Mouse (Mus musculus): ENCODE measurements around the gene Rundc3b.

DNA sequence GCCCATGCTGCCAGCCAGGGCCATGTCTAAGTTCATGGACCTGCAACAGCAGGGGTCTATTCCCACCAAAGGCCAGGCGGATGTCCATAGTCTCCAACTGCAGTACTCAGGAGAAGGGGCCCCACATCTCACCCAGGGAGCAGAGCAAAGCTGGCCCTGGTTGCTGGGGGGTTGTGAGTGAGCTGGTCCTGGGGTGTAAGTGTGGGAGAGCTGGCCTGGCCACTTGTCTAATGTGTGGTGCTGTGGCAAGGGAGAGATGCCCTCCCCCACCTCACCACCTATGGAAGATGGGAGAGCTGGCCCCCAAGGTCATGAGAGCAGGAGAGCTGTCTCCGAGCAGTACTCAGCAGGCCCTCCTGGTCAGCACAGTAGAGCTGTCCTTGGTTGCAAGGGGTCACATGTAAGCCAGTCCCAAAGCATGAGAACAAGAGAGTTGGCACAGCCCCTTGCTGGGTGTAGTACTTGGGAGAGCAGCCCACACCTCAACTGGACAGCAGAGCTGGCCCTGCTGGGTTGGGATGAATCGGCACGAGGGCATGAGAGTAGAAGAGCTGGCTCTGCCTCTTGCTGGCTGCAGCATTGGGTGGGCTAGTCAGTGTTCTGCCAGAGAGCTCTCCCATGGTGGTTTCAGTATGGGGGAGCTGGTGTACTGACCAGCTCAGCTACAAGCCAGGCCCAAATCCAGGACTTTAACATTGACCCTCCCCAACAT, 134.6 kb downstream of the Rundc3b start:
- TF ChIP-seq EP300 (IDR thresholded peaks at IDR 0.05; ENCODE audit: low read depth): no peak
- no peak for TF ChIP-seq CTCF (IDR thresholded peaks at IDR 0.05; ENCODE audit: low read depth)
